Mouse (Mus musculus) R1 (cell line): ENCODE results near the gene Tmem108.

ENCODE experiments used
- DNase-seq: peaks from one replicate; pipeline ENCODE4 v3.0.0-alpha.2; 2018; ENCODE audit warnings: low read depth, low spot score

The Tmem108 gene

GRCm38 (mm10) chr9:103590801-103591200 lies 170.8 kb downstream of the Tmem108 start:
- no peak for DNase-seq

GRCm38 (mm10) chr9:103584865-103585264 lies 176.8 kb downstream of the Tmem108 start:
- DNase-seq, result no peak

- no peak for DNase-seq
Observed at GRCm38 (mm10) chr9:103582249-103582961, 179.2 kb downstream of the Tmem108 start.

- no peak for DNase-seq
Observed at GRCm38 (mm10) chr9:103580621-103581020, 181.0 kb downstream of the Tmem108 start.

GRCm38 (mm10) chr9:103580186-103580585 lies 181.5 kb downstream of the Tmem108 start:
- DNase-seq, result no peak

GRCm38 (mm10) chr9:103579411-103580026 lies 182.1 kb downstream of the Tmem108 start:
- no peak for DNase-seq

- no peak for DNase-seq
Observed at GRCm38 (mm10) chr9:103577731-103578130, 183.9 kb downstream of the Tmem108 start.

GRCm38 (mm10) chr9:103577181-103577580 lies 184.5 kb downstream of the Tmem108 start:
- DNase-seq, result no peak

GRCm38 (mm10) chr9:103575901-103576300 lies 185.7 kb downstream of the Tmem108 start:
- DNase-seq, result peak; percentile 72

GRCm38 (mm10) chr9:103573994-103574750 lies 187.5 kb downstream of the Tmem108 start:
- peak; percentile 83 for DNase-seq

GRCm38 (mm10) chr9:103570158-103570741 lies 191.4 kb downstream of the Tmem108 start:
- DNase-seq, result no peak

- DNase-seq, result no peak
Observed at GRCm38 (mm10) chr9:103568983-103569382, 192.7 kb downstream of the Tmem108 start.

GRCm38 (mm10) chr9:103565186-103565585 lies 196.5 kb downstream of the Tmem108 start:
- no peak for DNase-seq

GRCm38 (mm10) chr9:103563864-103564610 lies 197.6 kb downstream of the Tmem108 start:
- peak; percentile 35 for DNase-seq

- peak; percentile 35 for DNase-seq
Observed at GRCm38 (mm10) chr9:103562063-103562462, 199.6 kb downstream of the Tmem108 start.

GRCm38 (mm10) chr9:103558741-103559140 lies 202.9 kb downstream of the Tmem108 start:
- DNase-seq, result no peak

GRCm38 (mm10) chr9:103558240-103558639 lies 203.4 kb downstream of the Tmem108 start:
- DNase-seq, result no peak

- DNase-seq, result no peak
Observed at GRCm38 (mm10) chr9:103557085-103557484, 204.6 kb downstream of the Tmem108 start.

- DNase-seq, result no peak
Observed at GRCm38 (mm10) chr9:103555334-103555733, 206.3 kb downstream of the Tmem108 start.

GRCm38 (mm10) chr9:103550661-103551248 lies 210.9 kb downstream of the Tmem108 start:
- DNase-seq, result no peak

GRCm38 (mm10) chr9:103549178-103549577 lies 212.5 kb downstream of the Tmem108 start:
- DNase-seq, result no peak
